Mouse (Mus musculus): ENCODE measurements at regions not wholly inside any gene's neighbourhood (a gene's known extent, or its start where the extent isn't known, plus 50 kb on each side); places are given as distances from the start of the nearest gene placed in this dataset.

- H3K27ac ChIP-seq (ENCODE audit: low read depth, low read length): no peak overlapping the region
- no peaks in the 10 kb centered on the region for H3K36me3 ChIP-seq (ENCODE audit: control insufficient read depth, insufficient read depth, low read length)
- no peak overlapping the region for H3K4me3 ChIP-seq (ENCODE audit: low read depth, low read length)
- H3K9me3 ChIP-seq (replicated peaks; ENCODE audit: control insufficient read depth, low read length): no peaks in the 10 kb centered on the region
- no peak for DNase-seq (ENCODE audit: low spot score)
- H3K4me1 ChIP-seq (ENCODE audit: control insufficient read depth, insufficient read depth, low read length): no peaks in the 10 kb centered on the region
- H3K4me2 ChIP-seq (ENCODE audit: low read length): no peak overlapping the region
- H3K27me3 ChIP-seq (replicated peaks; ENCODE audit: control insufficient read depth, insufficient read depth, low read length): no peaks in the 10 kb centered on the region
- no peak for ATAC-seq
- no peak overlapping the region for H3K9ac ChIP-seq (ENCODE audit: low read length)
These were observed 72.6 kb downstream of the Zfp120 start for GRCm38 (mm10) chr2:150063891-150064290.

- H3K36me3 ChIP-seq (ENCODE audit: control insufficient read depth, insufficient read depth, low read length): no peaks in the 10 kb centered on the region
- 84% methylated on average over 2 of the region's 2 CpGs for WGBS
- H3K4me1 ChIP-seq (ENCODE audit: control insufficient read depth, insufficient read depth, low read length): no peaks in the 10 kb centered on the region
- no peak overlapping the region for H3K4me3 ChIP-seq (ENCODE audit: low read depth, low read length)
- no peak overlapping the region for H3K4me2 ChIP-seq (ENCODE audit: low read length)
- H3K9ac ChIP-seq (ENCODE audit: low read length): no peak overlapping the region
- peak; percentile 4 for DNase-seq (ENCODE audit: low spot score)
- no peak overlapping the region for H3K27ac ChIP-seq (ENCODE audit: low read depth, low read length)
- no peaks in the 10 kb centered on the region for H3K9me3 ChIP-seq (replicated peaks; ENCODE audit: control insufficient read depth, low read length)
- no peak for ATAC-seq
- H3K27me3 ChIP-seq (replicated peaks; ENCODE audit: control insufficient read depth, insufficient read depth, low read length): no peaks in the 10 kb centered on the region
These were observed 76.3 kb downstream of the Zfp120 start for GRCm38 (mm10) chr2:150060046-150060725.

DNA sequence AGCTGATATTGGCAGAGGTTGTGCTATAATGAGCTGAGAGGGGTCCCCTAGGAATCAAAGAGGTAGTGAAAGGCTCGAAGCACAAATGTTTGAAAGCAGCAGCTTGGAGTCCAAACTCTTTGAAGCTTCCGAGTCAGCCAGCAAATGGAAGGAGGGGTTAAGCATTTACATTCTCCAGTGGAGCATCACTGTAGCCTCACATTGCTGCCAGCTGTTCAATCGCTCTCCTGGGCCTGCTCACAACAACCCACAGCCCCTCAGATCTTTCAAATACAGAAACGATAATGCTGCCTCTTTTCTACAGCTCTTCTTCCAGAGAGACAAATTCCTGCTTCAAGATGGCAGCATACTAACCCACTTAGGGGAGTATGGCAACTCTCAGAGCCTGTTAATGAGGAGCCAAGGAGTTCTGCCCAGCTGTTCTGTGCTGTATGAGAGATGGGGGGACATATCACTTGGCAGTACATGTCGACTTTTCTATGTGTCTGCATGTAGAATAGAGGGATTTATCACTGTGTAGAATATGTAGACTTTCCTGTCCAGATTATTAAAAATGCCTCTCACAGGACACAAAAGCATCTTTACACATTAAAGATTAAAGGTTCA lies 79.8 kb downstream of the Zfp120 start:
- Histone ChIP-seq H3K36me3 (ENCODE audit: control insufficient read depth, insufficient read depth, low read length) (no peaks in the 10 kb centered on the region), H3K4me3 (ENCODE audit: low read depth, low read length) (no peak overlapping the region), H3K9me3 (replicated peaks; ENCODE audit: control insufficient read depth, low read length) (no peaks in the 10 kb centered on the region), H3K4me1 (ENCODE audit: control insufficient read depth, insufficient read depth, low read length) (no peaks in the 10 kb centered on the region), H3K9ac (ENCODE audit: low read length) (no peak overlapping the region), H3K27me3 (replicated peaks; ENCODE audit: control insufficient read depth, insufficient read depth, low read length) (no peaks in the 10 kb centered on the region), H3K27ac (ENCODE audit: low read depth, low read length) (no peak overlapping the region), H3K4me2 (ENCODE audit: low read length) (no peak overlapping the region)
- ATAC-seq (no peak), DNase-seq (ENCODE audit: low spot score) (peak; percentile 1)
- 71% methylated on average over 5 of the region's 5 CpGs for WGBS
